Mouse (Mus musculus) neural tube, embryonic 15.5 days (tissue): ENCODE results near the gene Mturn. TPM values are rescaled to one million over a fixed set of nuclear protein-coding genes. Genes with fewer than 3 reads are reported as not detected.

ENCODE experiments used
- ATAC-seq: fragments of 200-750 bp; cut with Nextera tagmentation; 2 replicates; pipeline ENCODE4 v1.8.0; 2017; ENCODE audit warnings: mild to moderate bottlenecking, moderate TSS enrichment, moderate library complexity; ENCODE audit not compliant: low FRiP score
- H3K27ac ChIP-seq: fragments of 300-500 bp; sonication (generic); replicated peaks from 2 replicates; pipeline ENCODE4 v1.5.1; 2015; ENCODE audit warnings: mild to moderate bottlenecking, inconsistent platforms
- H3K27me3 ChIP-seq: fragments of 300-500 bp; sonication (generic); replicated peaks from 2 replicates; pipeline ENCODE4 v1.6.1; 2015; ENCODE audit warnings: inconsistent platforms
- H3K36me3 ChIP-seq: fragments of 300-500 bp; sonication (generic); 2 replicates; pipeline ENCODE4 v1.6.1; 2015; ENCODE audit warnings: inconsistent platforms
- H3K4me1 ChIP-seq: fragments of 300-500 bp; sonication (generic); 2 replicates; pipeline ENCODE4 v1.6.1; 2015; ENCODE audit warnings: inconsistent platforms
- H3K4me2 ChIP-seq: fragments of 300-500 bp; sonication (generic); 2 replicates; pipeline ENCODE4 v1.6.1; 2015; ENCODE audit warnings: inconsistent platforms, mild to moderate bottlenecking, moderate library complexity
- H3K4me3 ChIP-seq: fragments of 300-500 bp; sonication (generic); replicated peaks from 2 replicates; pipeline ENCODE4 v1.5.1; 2015; ENCODE audit warnings: mild to moderate bottlenecking, inconsistent platforms
- H3K9ac ChIP-seq: fragments of 300-500 bp; sonication (generic); replicated peaks from 2 replicates; pipeline ENCODE4 v1.6.1; 2015; ENCODE audit warnings: mild to moderate bottlenecking, inconsistent platforms
- H3K9me3 ChIP-seq: fragments of 300-500 bp; sonication (generic); replicated peaks from 2 replicates; pipeline ENCODE4 v1.6.1; 2016; ENCODE audit warnings: inconsistent platforms
- WGBS: fragments of 180-500 bp; shearing (Covaris S2); methylation state at CpG from one replicate; pipeline ENCODE4 v1.1.7; 2015; ENCODE audit warnings: mixed read lengths; 5-methylcytosine and 5-hydroxymethylcytosine counted together
- polyA plus RNA-seq: library from polyadenylated mRNA; unstranded; fragments of >200 nt; fragmentation: Nextera tagmentation; extraction: Ambion mirVana; gene quantifications from 2 replicates; pipeline ENCODE4 v1.2.1, GENCODE M21; 2015

The Mturn gene
- 62.7 and 75.0 TPM in 2 replicates for polyA plus RNA-seq

DNA sequence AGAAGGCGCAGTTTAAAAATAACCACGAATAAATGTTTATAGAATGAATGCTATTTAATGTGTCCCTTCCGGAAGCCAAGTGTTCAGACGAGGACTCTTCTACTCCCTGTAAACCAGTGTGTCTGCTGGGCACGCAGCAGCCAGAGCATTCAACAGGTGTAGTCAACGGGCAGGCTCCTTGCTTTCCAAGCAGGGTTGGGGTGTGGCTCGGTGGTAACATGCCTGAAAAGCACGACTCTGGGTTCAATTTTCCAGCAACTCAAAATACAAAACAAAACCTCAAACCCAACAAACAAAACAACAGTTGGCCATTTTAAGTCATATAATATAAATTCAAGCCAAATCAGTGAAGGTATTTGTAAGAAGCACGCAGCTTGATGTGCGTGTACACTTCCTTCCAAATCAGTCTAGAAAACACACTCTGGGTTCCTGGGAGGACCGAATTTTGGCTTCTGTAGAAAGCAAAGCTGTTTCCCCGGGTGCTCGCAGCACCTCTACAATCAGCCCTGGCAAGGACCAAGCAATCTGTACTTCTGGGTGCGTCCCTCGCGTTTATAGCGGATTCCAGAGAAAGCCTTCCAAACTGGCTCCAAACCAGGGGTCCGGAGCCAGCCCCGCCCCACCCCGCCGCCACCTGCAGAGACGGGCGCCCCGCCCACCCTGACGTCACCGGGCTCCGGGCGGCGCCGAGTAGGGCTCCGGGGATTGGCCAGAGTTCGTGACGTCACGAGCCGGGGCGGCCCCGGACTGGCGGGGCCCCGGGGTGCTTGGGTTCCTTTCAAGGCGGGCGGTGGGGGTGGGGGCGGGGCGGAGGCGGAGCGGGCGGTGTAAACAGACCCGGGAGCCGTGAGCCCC is at the start of gene Mturn:
Gene Mturn (plus strand): TSS at position 734 of the 855 bp plus-strand sequence.
- peak within 1 kb of the TSS; percentile 80 for H3K4me3 ChIP-seq
- H3K36me3 ChIP-seq: no peaks in the 10 kb centered on the region
- H3K4me1 ChIP-seq: peaks cover 31% of the 10 kb centered on the region
- H3K9me3 ChIP-seq: no peaks in the 10 kb centered on the region
- H3K27ac ChIP-seq: peak within 1 kb of the TSS; percentile 80
- H3K4me2 ChIP-seq: peak within 1 kb of the TSS; percentile 82
- 0 out of 2 replicates have a peak, but pooled peaks cover 5% of the 10 kb centered on the region for H3K27me3 ChIP-seq
- H3K9ac ChIP-seq: peak within 1 kb of the TSS; percentile 80
- WGBS: 4% methylated on average over 48 of the region's 48 CpGs
- ATAC-seq: peak; percentile 97

GRCm38 (mm10) chr6:54639877-54640276 is 41.5 kb upstream of the Mturn start:
- no peak overlapping the region for H3K4me3 ChIP-seq
- no peak overlapping the region for H3K27ac ChIP-seq
- H3K27me3 ChIP-seq: no peaks in the 10 kb centered on the region
- no peak for ATAC-seq
- H3K4me2 ChIP-seq: no peak overlapping the region
- no peak overlapping the region for H3K9ac ChIP-seq
- 89% methylated on average over 3 of the region's 3 CpGs for WGBS
- H3K36me3 ChIP-seq: peaks cover 30% of the 10 kb centered on the region
- H3K9me3 ChIP-seq: no peaks in the 10 kb centered on the region
- H3K4me1 ChIP-seq: no peaks in the 10 kb centered on the region

- Histone ChIP-seq H3K36me3 (peaks cover 27% of the 10 kb centered on the region), H3K4me1 (no peaks in the 10 kb centered on the region), H3K27ac (no peak overlapping the region), H3K4me2 (no peak overlapping the region), H3K9ac (no peak overlapping the region), H3K9me3 (no peaks in the 10 kb centered on the region), H3K27me3 (no peaks in the 10 kb centered on the region), H3K4me3 (no peak overlapping the region)
- WGBS: 84% methylated on average over 2 of the region's 2 CpGs
- no peak for ATAC-seq
Observed at GRCm38 (mm10) chr6:54641953-54642352, 39.5 kb upstream of the Mturn start.

DNA sequence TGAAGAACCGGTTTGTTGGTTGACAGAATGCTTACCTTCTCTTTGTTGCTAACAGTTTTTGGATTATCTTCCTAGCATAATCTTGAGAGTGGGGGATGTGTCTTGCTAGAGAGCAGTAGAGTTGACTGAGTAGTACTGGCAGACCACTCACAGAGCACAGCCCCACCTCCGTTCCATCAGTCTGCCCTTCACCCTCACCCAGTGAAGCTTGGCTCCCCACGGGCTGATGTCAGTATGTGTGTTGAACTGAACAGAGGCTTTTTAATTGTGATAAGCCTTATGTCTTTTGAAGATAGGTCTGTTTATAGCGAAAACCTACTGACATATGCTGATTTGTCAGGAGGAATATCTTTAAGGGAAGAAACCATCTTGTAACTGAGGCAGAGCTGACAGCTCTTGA is 38.2 kb upstream of the Mturn start:
- no peaks in the 10 kb centered on the region for H3K4me1 ChIP-seq
- H3K4me2 ChIP-seq: no peak overlapping the region
- H3K9me3 ChIP-seq: no peaks in the 10 kb centered on the region
- H3K4me3 ChIP-seq: no peak overlapping the region
- peaks cover 24% of the 10 kb centered on the region for H3K36me3 ChIP-seq
- H3K9ac ChIP-seq: no peak overlapping the region
- no peak overlapping the region for H3K27ac ChIP-seq
- WGBS: 91% methylated on average over 4 of the region's 4 CpGs
- no peak for ATAC-seq
- H3K27me3 ChIP-seq: no peaks in the 10 kb centered on the region

- H3K4me2 ChIP-seq: no peak overlapping the region
- ATAC-seq: no peak
- H3K27me3 ChIP-seq: no peaks in the 10 kb centered on the region
- H3K9me3 ChIP-seq: no peaks in the 10 kb centered on the region
- 88% methylated on average over 11 of the region's 11 CpGs for WGBS
- H3K9ac ChIP-seq: no peak overlapping the region
- no peaks in the 10 kb centered on the region for H3K36me3 ChIP-seq
- H3K27ac ChIP-seq: no peak overlapping the region
- no peak overlapping the region for H3K4me3 ChIP-seq
- H3K4me1 ChIP-seq: no peaks in the 10 kb centered on the region
Observed at GRCm38 (mm10) chr6:54655471-54656095, 25.8 kb upstream of the Mturn start.

GRCm38 (mm10) chr6:54657861-54658260 is 23.6 kb upstream of the Mturn start:
- H3K4me1 ChIP-seq: no peaks in the 10 kb centered on the region
- 83% methylated on average over 6 of the region's 6 CpGs for WGBS
- H3K9me3 ChIP-seq: no peaks in the 10 kb centered on the region
- no peak overlapping the region for H3K9ac ChIP-seq
- no peak for ATAC-seq
- H3K27ac ChIP-seq: no peak overlapping the region
- H3K27me3 ChIP-seq: no peaks in the 10 kb centered on the region
- no peaks in the 10 kb centered on the region for H3K36me3 ChIP-seq
- no peak overlapping the region for H3K4me2 ChIP-seq
- H3K4me3 ChIP-seq: no peak overlapping the region

- H3K9me3 ChIP-seq: no peaks in the 10 kb centered on the region
- H3K9ac ChIP-seq: no peak overlapping the region
- no peak overlapping the region for H3K27ac ChIP-seq
- 92% methylated on average over 6 of the region's 6 CpGs for WGBS
- H3K27me3 ChIP-seq: no peaks in the 10 kb centered on the region
- H3K4me2 ChIP-seq: no peak overlapping the region
- H3K4me1 ChIP-seq: no peaks in the 10 kb centered on the region
- no peak overlapping the region for H3K4me3 ChIP-seq
- ATAC-seq: no peak
- H3K36me3 ChIP-seq: no peaks in the 10 kb centered on the region
Observed at GRCm38 (mm10) chr6:54669868-54670267, 11.6 kb upstream of the Mturn start.

GRCm38 (mm10) chr6:54672901-54673300 is 8.5 kb upstream of the Mturn start:
- no peak overlapping the region for H3K27ac ChIP-seq
- H3K9me3 ChIP-seq: no peaks in the 10 kb centered on the region
- no peak overlapping the region for H3K9ac ChIP-seq
- H3K4me2 ChIP-seq: no peak overlapping the region
- no peak overlapping the region for H3K4me3 ChIP-seq
- WGBS: 39% methylated on average over 5 of the region's 5 CpGs
- no peaks in the 10 kb centered on the region for H3K4me1 ChIP-seq
- H3K36me3 ChIP-seq: no peaks in the 10 kb centered on the region
- no peak for ATAC-seq
- H3K27me3 ChIP-seq: no peaks in the 10 kb centered on the region

DNA sequence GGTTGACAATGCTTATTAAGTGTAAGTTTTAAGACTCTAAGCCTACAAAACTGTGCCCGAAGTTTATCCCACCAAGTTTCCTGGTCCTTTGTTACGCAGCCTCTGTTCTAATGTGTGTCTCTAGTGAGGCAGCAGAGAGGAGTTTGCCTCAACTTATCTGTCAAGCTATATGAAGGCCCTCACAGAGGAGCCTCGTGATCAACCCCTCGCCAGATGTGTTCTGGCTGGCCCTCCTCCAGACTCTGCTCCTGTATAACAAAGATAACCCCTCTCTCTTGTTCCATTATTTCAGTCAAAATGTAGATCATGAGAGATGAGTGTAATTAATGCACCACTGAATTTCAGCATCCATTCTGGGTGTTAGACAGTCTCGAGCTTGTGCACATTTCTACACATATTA is 1.7 kb upstream of the Mturn start:
- ATAC-seq: no peak
- Histone ChIP-seq H3K27ac (no peak overlapping the region), H3K9me3 (no peaks in the 10 kb centered on the region), H3K27me3 (0 out of 2 replicates have a peak, but pooled peaks cover 5% of the 10 kb centered on the region), H3K4me2 (no peak overlapping the region), H3K4me1 (peaks cover 24% of the 10 kb centered on the region), H3K36me3 (no peaks in the 10 kb centered on the region), H3K9ac (no peak overlapping the region), H3K4me3 (no peak overlapping the region)
- WGBS: 85% methylated on average over 5 of the region's 5 CpGs

DNA sequence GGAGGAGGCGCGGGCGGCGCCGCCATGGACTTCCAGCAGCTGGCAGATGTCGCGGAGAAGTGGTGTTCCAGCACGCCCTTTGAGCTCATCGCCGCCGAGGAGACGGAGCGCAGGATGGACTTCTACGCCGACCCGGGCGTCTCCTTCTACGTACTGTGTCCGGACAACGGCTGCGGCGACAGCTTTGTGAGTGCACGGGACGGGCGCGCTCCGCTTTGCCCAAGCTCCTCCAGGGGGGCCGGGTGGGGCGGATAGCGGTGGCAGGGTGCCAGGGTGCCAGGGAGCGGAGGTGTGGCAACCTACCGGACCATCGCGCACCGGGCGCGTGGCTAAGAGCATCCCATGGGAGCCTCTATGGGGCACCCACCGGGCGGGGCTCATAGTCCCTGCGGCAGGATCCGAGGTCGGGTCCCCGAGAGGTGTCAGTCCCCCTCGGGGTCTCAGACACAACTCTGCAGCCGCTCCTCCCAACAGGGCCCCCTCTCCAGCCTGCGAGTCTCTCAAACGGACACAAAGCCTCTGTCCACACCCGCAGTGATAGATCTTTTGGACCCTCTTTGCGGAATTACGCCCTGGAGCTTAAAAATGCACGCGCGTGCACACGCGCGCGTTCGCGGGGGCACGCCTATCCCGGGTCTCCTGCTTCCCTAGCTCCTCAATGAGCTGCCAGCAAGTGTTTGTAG is 463 bp downstream of the Mturn start:
- Histone ChIP-seq H3K36me3 (no peaks in the 10 kb centered on the region), H3K9ac (peak overlapping the region; percentile 80), H3K9me3 (no peaks in the 10 kb centered on the region), H3K4me3 (peak overlapping the region; percentile 80), H3K27ac (peak overlapping the region; percentile 80), H3K4me1 (peaks cover 31% of the 10 kb centered on the region), H3K27me3 (0 out of 2 replicates have a peak, but pooled peaks cover 5% of the 10 kb centered on the region), H3K4me2 (peak overlapping the region; percentile 82)
- under 1% methylated on average over 60 of the region's 61 CpGs for WGBS
- ATAC-seq: peak; percentile 76

GRCm38 (mm10) chr6:54684085-54684484 is 2.7 kb downstream of the Mturn start:
- Histone ChIP-seq H3K4me1 (peaks cover 31% of the 10 kb centered on the region), H3K9me3 (no peaks in the 10 kb centered on the region), H3K4me3 (no peak overlapping the region), H3K27me3 (0 out of 2 replicates have a peak, but pooled peaks cover 5% of the 10 kb centered on the region), H3K27ac (no peak overlapping the region), H3K36me3 (peaks cover 2% of the 10 kb centered on the region; the same call in 1 of the 2 replicates), H3K4me2 (no peak overlapping the region), H3K9ac (no peak overlapping the region)
- 85% methylated on average over 4 of the region's 4 CpGs for WGBS
- ATAC-seq: no peak
